Mouse (Mus musculus): Measurements from ENCODE around the gene Ctnna3.

The Ctnna3 gene

GRCm38 (mm10) chr10:63526027-63526426, 96.1 kb downstream of the Ctnna3 start:
- no peak for DNase-seq (ENCODE audit: low spot score in 2 of 2)

- no peak for DNase-seq (ENCODE audit: low spot score in 2 of 2)
Measured at GRCm38 (mm10) chr10:63532381-63532780, 102.5 kb downstream of the Ctnna3 start.

DNA sequence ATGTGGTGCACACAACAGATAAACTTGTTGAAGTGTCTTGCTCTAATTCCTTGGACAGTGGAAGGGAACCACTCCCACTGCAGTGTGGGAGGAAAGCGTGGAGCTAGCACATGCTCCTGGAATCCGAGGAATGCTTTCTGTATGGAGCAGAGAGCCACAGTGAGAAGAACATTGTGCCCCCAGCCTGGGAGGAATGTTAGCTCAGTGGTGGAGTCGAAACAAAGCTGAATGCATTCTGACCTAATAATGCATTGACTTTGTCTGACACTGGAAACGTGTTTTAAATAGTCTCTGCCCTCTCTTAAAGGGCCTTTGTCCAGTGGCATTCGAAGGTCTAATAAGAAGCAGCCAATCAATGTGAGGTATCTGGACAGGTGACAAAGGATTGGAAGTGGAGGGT, 111.9 kb downstream of the Ctnna3 start:
- DNase-seq (ENCODE audit: low spot score in 2 of 2) = no peak

DNA sequence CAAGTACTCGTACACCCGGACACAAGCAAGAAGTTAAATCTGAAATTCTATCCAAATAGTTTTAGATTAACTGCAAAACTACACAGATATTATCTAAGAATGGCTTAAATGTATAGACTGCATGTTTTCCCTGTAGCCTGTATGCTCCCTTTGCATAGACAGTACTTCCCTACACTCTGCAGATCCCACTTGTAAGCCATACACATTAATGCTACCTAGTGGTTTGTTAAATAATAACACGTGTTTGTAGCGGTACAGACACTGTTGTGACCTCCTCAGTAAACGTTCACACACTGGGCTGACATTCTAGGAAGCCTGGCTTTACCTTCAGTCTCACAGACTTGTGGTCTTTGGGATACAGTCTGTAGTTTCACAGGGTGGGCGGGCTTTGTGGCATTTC, 112.6 kb downstream of the Ctnna3 start:
- no peak for DNase-seq (ENCODE audit: low spot score in 2 of 2)

- DNase-seq (ENCODE audit: low spot score in 2 of 2) = no peak
Measured at GRCm38 (mm10) chr10:63566691-63567090, 136.8 kb downstream of the Ctnna3 start.

GRCm38 (mm10) chr10:63571561-63571960, 141.7 kb downstream of the Ctnna3 start:
- no peak for DNase-seq (ENCODE audit: low spot score in 2 of 2)

GRCm38 (mm10) chr10:63572866-63573265, 143.0 kb downstream of the Ctnna3 start:
- DNase-seq (ENCODE audit: low spot score in 2 of 2) = no peak

DNA sequence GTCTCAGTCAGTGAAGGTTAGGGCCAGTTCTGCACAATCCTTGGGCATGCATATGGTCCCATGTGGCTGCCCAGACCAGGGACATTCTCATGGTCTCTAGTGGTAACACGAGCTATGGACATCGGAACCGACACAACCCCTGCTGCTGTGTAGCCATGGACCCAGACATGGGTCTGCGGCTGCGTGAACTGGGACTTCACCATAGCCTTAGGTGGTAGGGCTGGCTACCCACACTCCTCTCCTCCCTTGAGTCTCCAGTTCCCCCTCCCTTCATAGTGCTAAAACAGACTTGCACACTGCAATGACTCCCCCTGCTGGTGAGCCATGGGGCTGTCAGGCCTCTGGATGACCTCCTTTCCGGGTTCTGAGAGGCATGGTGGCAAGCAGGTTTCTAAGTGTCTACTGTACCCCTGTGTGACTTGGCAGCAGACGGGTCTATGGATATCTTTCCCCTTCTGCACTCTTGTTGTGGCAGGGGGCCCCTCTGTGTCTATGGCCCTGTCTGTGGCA, 144.3 kb downstream of the Ctnna3 start:
- DNase-seq (ENCODE audit: low spot score in 2 of 2) = peak in 1 of 2 experiments; percentile 26

- DNase-seq (ENCODE audit: low spot score in 2 of 2) = peak in 1 of 2 experiments; percentile 94
Measured at GRCm38 (mm10) chr10:63582608-63583007, 152.7 kb downstream of the Ctnna3 start.

GRCm38 (mm10) chr10:63583798-63584374, 154.0 kb downstream of the Ctnna3 start:
- DNase-seq (ENCODE audit: low spot score in 2 of 2) = no peak

DNA sequence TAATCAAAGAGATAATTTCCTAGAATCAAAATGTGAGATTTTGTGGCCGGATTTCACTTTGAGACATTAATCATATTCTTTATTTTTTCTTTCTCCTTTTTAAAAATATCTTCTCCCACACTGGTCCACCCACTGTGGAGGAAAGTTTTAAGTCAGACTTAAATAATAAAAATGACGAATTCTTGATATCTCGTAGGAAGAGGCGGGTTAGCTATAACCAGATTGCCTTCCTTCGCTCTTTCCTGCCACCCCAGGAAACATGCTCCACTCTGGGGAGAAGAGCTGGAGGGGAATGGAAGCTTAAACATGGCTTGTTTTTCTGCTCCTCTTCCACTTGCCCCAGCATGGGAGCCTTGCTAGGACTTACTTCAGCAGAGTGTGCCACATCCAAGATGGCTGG, 169.5 kb downstream of the Ctnna3 start:
- no peak for DNase-seq (ENCODE audit: low spot score in 2 of 2)

GRCm38 (mm10) chr10:63601206-63601605, 171.3 kb downstream of the Ctnna3 start:
- no peak for DNase-seq (ENCODE audit: low spot score in 2 of 2)

DNA sequence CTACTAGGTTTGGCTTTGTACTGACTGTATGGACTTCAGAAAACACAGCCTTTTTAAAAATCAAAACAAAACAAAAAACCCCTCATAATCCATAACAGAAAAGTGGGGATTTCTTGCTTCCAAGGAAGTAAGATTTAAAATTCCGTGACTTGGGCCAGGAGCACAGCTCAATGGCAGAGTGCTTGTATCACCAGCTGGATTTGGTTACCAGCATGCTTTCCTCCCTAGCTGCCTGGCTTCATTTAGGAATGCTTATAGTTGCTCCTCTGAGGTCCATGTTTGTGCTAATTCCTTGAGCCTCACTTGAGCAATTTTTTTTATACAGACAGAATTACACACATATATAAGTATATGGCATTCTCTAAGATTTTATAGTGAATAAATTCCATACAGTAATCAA, 198.6 kb downstream of the Ctnna3 start:
- DNase-seq (ENCODE audit: low spot score in 2 of 2) = no peak

- DNase-seq (ENCODE audit: low spot score in 2 of 2) = no peak
Measured at GRCm38 (mm10) chr10:63633915-63634314, 204.0 kb downstream of the Ctnna3 start.

GRCm38 (mm10) chr10:63637987-63638386, 208.1 kb downstream of the Ctnna3 start:
- DNase-seq (ENCODE audit: low spot score in 2 of 2) = no peak

DNA sequence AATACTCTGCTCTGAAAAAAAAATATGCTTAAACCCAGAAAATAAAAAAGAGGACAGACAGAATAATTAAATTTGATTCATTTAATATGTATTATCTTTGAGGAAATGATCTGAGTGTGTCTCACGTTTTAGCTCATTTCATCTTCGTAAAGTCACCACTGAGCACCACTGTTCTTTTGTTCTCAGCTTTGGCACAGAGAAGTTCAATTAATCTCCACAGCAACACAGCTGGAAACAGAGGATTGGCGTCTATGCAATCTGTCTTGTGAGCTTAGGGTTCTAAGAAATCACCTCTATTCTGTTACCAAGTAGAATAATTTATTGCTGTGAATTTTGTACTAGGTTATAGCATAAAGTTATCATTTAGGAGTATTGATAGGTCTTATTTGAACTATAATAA, 217.4 kb downstream of the Ctnna3 start:
- DNase-seq (ENCODE audit: low spot score in 2 of 2) = no peak

GRCm38 (mm10) chr10:63650307-63650706, 220.4 kb downstream of the Ctnna3 start:
- DNase-seq (ENCODE audit: low spot score in 2 of 2) = no peak

- no peak for DNase-seq (ENCODE audit: low spot score in 2 of 2)
Measured at GRCm38 (mm10) chr10:63652887-63653286, 223.0 kb downstream of the Ctnna3 start.

- no peak for DNase-seq (ENCODE audit: low spot score in 2 of 2)
Measured at GRCm38 (mm10) chr10:63653571-63653970, 223.7 kb downstream of the Ctnna3 start.

DNA sequence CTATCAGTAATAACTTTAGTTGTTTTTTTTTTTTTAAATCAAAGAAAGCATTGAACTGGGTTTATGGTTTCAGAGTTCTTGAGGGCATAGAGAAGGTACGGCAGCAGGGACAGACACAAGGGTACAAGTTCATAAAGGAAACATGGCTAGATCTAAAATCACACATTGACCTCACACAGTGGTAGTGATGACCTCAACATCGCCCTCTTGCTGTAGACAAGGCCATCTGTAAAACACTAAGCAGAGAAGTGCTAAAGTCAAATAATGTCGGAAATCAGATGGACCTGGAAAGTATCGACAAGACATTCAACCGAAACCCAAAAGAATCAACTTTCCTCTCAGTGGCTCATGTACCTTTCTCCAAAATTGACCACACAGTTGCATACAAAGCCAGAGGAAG, 224.7 kb downstream of the Ctnna3 start:
- no peak for DNase-seq (ENCODE audit: low spot score in 2 of 2)

- no peak for DNase-seq (ENCODE audit: low spot score in 2 of 2)
Measured at GRCm38 (mm10) chr10:63676343-63676742, 246.4 kb downstream of the Ctnna3 start.

DNA sequence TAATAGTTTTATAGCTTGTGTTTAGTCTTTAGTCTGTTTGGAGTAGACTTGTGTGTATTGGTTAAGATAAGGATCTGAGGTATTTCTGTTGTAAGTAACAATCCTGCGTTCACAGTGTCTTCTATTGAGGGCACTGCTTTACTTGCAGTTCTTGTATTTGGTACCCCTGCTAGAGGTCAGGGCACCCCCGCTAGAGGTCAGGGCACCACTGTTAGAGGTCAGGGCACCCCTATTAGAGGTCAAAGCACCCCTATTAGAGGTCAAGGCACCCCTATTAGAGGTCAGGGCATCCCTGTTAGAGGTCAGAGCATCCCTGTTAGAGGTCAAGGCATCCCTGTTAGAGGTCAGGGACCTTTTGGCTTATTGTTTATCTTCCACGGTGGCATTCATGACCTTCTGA, 259.3 kb downstream of the Ctnna3 start:
- DNase-seq (ENCODE audit: low spot score in 2 of 2) = no peak

DNA sequence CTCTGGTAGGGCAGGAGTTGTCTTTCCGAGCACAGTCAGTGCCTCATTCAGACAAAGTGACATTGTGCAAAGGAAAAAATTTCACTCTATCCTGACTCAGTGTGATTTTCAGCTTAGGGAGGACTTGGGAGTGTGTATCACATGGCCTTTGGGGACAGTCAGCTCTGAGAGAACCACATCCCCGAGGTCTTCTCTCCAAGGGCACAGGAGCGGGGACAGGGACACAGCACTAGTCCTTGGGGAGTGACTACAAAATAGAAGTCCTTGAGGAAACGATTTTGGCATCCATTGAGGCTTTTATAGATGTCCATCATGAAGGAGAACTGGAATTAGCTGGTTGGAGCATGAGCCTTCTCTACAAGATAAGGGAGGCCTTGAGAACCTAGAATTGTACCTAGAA, 259.8 kb downstream of the Ctnna3 start:
- DNase-seq (ENCODE audit: low spot score in 2 of 2) = no peak

GRCm38 (mm10) chr10:63692039-63692438, 262.1 kb downstream of the Ctnna3 start:
- no peak for DNase-seq (ENCODE audit: low spot score in 2 of 2)

Data from left cerebral cortex, adult 9 months (tissue).